Mouse (Mus musculus): ENCODE data around the gene Capza2. TPM values are rescaled to one million over a fixed set of nuclear protein-coding genes. Genes with fewer than 3 reads are reported as not detected.
"Not testable (repeated sequence)": the region's sequence is repeated elsewhere in the genome, so short reads cannot be mapped to it uniquely, and the experiment has no call there.

Gene Capza2
- total RNA-seq, 2 experiments from 2014 or later = 283 to 307 TPM

DNA sequence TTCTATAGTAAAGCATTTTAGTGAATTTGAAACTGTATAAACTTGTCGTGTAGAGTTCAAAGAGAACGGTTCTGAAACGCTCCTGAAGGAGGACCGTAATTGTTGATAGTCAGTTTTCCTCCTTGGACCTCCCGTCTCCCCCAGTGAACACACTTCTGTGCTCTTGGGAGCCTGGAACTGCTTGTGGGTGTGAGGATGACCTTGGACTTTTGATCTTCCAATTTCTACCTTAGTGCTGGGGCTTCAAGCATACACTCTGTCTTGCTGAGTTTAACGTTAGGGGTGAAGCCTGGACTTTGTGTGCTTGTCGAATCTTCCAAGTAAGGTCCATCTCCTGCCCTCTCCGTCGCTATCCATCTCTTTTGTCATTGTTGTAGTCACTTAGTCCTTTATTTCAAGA lies 4.0 kb downstream of the Capza2 start:
- DNase-seq = no peak

DNA sequence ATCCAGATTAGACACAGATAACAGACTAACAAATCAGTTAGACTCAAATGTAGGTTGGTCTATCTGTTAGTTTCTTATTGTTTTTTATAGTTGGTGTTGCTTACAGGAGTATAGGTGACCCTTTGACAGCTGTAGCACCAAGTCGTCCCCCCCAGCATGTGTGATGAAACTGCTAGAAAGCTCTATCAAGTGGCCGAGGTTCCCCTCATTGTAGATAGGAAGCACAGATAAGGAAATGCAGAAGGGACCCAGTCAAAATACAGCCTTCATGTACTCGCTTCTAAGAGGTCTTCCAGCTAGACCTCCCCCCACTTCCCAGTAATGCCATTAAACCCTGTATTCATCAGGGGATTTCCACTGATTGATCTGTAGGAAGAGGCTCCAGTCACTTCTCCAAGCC lies 6.7 kb downstream of the Capza2 start:
- no peak for DNase-seq

DNA sequence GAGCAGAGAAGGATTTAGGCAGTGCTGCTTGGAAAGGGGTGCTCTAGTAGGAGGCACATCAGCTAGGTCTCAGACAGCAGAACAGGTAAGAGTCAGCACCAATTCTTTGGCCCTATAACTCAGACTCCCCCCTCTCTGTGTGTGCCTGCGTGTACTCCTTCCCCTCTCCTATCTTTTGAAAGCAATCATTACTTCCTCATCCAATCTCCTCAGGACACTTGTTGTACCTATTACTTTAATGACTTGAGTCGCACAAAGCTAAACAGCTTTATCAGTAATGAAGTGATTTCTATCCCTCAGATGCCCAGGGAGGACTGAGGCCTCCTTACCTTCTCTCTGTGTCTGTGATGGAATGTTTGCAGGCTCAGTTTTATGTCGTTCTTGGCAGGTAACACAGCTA lies 10.1 kb downstream of the Capza2 start:
- no peak for DNase-seq

DNA sequence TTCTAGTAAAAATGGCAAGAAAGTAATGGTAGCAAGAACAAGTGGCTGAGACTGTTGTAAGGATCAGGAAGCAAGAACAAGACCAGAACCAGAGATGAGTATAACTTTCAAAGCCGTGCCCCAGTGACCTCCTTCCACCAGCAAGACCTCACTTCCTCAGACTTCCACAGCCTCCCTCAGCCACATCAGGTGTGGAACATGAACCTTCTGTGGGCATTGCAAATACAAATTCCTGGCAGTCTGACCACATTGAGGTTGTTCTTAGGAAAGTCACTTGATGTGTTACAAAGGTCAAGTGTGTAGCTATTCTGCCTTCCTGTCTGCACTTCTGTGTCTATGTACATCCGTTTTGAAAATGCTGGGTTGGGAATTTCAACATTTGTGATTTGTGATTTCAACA lies 16.1 kb downstream of the Capza2 start:
- no peak for DNase-seq

DNA sequence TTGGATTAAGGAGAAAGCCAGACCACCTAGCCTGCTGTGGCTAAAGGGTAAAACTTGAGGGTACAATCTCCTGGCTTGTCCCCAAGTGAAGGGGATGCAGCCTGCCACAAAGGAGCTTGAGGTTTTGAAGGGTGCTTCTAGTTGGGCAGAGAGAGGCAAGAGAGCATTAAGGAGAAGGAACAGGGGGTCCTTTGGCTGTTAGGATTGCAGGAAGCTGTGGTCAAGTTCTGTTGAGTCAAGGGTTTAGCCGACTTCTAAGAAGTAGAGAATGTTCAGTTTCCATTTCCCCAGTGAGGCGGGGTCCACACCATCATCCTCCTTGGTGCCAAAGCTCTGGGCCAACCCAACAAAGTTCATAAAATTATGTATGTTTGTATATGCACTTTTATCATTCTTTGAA lies 19.0 kb downstream of the Capza2 start:
- DNase-seq = no peak

DNA sequence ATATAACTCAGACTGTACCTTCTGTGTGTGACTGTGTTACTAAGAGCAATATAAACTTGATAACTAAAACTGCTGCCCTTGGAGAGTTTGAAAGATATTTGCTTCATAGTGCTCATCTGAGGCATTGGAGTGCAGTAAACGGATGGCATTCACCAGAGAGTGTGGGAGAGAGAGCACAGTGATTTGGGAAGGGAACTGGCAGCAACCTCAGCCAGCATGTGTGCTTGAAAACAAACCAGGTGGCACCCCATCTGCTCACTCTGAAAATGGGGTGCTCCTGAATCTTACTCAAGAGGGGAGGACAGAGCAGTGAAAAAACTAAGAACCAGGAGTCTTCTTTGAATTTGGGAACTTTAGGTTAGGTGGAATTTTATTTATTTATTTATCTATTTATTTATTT lies 21.3 kb downstream of the Capza2 start:
- DNase-seq = no peak

DNA sequence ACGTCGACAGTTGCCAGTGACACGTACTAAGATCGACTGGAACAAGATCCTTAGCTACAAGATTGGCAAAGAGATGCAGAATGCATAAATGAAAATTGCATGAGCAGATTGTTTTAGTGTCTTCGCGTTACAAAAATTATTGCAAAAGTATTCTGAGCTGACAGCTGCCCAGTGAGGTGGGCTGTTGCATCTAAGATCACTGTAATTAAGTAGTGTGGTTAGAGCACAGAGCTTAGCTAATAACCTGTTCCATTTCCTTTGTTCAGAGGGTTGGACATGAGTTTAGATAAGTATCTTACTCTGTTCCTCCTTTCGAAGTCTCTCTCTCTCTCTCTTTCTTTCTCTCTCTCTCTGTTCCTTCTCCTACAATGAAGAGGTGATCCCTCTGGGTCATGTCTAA lies 29.3 kb downstream of the Capza2 start:
- DNase-seq = no peak

DNA sequence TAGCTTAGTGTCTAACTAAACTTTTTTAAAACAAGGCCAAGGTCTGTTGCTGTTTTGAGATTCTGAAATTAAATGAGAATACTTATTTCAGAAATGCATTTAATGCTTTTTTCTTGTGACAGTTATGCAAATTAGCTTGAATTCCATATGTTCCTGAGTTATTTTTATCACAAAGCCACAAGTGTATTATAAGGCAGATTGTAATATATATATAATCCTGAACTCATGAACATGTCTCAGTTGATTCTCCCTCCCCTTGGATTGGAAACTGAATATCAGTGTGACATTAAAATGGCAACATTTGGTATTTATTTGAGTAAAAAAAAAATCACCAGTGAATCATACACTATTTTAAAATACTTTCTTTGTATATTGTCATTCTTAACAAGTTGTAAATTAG lies 30.0 kb downstream of the Capza2 start:
- DNase-seq = no peak

DNA sequence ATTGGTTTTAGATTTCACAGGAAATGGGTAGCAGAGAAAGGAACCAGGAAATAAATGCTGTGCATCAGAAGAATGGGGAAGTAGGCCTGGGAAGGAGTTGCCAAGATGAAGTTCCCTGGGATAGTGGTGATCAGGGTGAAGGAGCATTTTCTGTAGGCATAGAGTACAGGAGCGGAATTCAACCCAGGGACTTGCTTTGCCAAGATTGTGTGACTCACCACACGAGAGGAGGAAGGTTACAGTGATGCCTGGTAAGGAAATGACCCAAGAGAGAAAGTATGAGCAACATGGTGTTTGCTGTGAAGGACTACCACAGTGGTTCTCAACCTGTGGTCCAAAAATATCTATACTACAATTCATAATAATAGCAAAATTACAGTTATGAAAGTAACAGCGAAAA lies 31.8 kb downstream of the Capza2 start:
- no peak for DNase-seq

DNA sequence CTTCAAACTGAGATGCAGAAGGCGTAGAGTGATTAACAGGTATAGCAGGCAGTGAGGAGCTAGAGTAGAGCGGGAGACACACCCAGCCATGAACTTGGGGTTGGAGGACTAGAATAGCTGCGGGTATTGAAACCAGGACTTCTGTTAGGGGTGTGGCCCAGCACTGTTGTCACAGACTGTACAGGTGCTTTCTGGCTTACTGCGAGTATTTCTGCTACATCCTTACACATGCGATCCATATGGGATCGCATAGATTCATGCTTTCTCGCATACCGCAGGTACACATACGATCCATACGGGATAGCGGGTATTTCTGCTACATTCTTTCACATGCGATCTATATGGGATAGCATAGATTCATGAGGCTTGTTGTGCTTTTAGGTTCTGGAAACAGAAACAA lies 32.3 kb downstream of the Capza2 start:
- DNase-seq = no peak

DNA sequence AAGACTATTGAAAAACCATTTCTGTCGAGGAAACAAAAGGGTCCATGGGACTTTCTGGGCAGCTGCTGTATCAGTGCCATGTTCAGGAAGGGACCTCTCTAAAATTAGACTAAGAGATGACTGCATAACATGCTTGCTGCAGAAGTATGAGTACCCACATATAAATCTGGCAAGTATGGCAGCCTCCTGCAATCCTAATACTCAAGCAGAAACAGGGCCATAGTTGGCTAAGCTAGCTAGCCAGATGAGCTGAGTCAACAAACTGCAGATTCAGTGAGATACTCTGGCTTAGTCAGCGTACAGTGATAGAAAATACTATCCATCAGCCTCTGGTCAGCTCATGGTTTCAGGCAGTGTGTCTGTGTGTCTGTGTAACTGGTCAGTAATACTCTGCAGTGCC lies 33.8 kb downstream of the Capza2 start:
- no peak for DNase-seq

DNA sequence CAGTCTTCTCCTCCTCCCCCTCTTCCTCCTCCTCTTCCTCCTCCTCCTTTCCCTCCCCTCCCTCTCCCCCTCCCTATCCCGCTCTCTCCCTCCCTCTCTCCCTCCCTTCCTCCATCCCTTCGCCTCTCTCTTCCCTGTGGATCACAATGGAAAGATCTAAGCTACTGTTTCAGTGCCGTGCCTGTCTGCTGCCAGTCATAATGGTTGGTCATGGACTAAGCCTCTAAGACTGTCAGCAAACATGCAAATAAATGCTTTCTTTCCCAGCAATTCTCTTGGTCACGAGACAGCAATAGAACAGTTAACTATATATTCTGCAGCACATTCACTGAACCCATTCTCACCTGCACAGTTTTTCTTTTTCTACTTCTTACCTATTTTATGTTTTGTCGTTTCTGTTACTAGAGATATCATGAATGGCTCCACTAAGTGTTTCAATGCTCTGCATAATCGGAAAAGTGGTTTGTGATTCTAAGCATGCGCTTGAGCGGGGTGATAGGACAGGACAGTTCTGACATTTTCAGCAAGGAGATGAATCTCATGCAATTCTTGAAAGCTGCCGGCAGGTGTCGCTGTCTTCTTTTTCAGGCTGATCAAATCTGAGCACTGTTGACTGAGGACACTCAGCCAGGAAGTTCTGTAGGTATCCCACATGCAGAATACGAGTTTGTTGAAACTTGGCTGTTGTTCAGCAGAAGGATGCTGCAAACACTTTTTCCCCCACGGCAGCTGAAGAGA lies 39.2 kb downstream of the Capza2 start:
- peak; percentile 76 for DNase-seq

DNA sequence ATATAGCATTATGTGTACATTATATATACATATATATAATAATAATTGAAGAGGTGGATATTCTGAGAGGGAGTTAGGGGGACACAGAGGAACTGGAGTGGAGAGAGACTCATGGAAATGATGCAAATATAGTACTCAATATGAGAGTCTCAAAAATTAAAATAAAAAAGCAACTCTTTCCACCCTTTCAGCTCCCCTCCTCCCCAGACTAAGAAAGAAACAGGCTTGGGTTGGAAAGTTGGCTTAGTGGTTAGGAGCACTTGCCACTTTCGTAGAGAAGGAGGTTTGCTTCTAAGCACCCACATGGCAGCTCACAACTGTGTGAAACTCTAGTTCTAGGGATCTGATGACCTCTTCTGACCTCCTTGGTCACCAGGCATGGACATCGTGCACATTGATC lies 41.0 kb downstream of the Capza2 start:
- DNase-seq = no peak

DNA sequence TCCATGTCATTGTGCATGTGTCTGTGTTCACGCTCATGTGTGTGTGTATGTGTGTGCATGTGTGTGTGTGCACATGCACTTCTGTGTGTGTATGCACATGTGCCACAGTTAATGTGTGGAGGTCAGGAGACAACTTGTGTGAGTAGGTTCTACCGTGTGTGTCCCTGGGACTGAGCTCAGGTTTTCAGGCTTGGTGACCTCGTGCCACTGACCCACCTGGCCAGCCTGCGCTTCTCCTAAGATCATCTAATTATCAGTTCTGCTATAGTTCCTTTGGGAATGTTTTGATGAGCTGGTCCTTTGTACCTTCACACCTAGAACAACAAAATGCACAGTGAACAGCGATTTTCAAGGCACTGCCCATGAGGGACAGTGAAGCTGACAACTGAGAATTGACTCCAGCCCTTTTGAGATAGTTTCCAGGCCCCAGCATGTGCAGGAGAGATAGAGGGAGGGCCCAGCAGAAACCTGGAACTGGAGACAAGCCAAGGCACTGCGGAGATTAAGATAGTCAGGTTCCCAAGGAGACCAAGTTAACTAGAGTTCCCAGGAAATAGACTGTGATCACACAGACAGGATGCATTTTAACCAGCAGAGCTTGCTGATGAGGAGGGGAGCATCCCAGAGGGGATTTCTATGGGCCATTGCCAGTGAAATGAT lies 44.4 kb downstream of the Capza2 start:
- DNase-seq = no peak

DNA sequence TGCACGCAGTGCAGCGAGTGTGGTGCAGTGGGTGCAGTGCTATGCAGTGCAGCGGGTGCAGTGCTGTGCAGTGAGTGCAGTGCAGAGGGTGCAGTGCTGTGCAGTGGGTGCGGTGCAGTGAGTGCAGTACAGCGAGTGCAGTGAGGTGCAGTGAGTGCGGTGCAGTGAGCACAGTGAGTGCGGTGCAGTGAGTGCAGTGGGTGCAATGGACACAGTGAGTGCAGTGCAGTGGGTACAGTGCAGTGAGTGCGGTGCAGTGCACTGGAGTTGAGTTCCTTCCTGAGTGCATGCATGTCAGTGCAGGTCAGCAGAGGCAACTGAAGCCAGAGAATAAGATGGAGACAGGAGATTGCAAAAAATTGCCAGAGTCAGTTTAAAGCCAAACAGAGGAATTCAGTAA lies 45.8 kb downstream of the Capza2 start:
- no peak for DNase-seq

DNA sequence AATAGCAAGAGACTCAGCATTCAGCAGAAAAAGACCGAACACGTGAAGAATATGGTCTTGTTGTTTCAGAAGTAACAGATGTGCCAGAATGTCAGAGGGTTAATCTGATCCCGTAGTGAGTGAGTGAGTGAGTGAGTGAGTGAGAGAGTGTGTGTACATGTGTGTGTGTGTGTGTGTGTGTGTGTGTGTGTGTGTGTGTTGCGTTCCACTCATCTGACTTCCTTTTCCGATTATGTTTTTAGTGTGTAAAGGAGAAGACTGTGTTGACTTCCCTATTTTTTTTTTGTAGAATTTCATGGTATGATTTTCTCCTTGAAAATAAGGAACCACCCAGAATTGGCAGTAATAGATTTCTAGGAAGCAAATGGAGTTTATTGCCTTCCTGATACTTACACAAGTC lies 52.6 kb downstream of the Capza2 start:
- no peak for DNase-seq

DNA sequence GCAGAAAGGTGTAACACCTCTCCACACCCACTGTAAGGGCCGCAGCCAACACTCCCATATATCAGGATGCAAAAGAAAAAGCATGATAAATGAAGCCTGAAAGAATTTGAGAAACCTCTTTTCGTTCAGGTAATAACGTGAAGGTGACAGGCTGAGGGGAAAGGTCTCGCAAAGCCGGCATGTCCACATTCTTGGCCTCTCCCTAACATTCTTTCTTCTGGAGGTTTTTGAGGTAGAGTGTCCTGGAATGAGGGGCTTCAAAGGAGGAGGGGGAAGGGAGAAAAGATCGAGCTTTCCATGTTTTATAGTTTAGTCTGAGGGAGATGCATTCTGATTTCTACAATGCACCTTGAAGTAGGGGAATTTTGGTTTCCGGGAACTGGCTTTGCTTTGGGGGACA lies 56.6 kb downstream of the Capza2 start, which contains the start of gene St7:
Gene St7, plus strand, starts transcription at position 287 of the 400 bp plus-strand sequence.
- DNase-seq = no peak

DNA sequence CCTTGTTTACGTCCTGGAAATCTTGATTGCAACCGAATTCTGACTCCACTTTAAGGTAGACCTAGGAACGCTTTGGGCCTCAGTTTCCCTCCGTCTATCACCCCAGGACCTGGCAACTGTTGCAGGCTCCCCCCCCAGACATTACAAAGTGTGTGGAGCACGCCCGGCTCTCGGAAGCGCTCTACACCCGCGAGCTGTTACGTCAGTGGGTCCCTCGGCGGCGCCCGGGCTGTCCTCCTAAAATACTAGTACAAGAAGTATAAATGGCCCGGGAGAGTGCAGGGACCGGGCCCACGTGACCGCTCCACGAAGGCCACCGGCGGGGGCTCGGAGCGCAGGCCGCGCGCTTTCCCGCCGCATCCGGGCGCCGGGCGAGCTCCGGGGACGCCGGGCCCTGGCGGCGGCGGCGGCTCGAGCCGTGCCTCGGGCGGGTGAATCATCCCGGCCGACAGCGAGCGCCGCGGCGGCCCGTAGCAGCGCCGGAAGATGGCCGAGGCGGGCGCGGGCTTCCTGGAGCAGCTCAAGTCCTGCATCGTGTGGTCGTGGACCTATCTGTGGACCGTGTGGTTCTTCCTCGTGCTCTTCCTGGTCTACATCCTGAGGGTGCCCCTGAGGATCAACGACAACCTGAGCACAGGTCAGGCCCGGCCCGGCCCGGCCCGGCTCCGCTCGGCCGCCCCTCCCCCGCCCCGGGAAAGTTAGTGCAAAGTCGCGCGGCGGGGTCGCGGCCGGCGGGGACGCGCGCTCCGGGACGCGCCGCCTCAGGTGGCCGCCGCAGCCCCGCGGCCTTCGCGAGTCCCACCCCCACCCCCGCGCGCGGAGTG lies 57.9 kb downstream of the Capza2 start:
- DNase-seq = peak; percentile 66

DNA sequence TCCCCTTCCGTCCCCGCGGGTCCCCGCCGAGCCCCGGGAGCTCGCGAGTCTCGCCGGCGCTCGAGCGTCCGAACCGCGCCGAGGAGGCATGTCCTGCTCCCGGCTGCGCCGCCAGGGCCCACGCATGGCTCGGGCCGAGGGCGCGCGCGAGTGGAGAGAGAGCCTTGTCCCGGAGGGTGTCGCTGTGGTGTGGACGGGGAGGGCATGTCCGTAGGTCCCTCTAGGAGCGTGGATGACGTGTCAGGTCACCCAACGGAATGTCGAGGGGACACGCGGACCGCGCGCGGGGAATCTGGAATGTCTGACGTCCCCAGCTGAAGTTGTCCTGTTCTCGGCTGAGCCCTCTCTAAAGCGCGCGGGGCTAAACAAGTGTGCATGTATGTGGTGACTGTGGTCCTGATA lies 58.5 kb downstream of the Capza2 start:
- DNase-seq = peak; percentile 79

DNA sequence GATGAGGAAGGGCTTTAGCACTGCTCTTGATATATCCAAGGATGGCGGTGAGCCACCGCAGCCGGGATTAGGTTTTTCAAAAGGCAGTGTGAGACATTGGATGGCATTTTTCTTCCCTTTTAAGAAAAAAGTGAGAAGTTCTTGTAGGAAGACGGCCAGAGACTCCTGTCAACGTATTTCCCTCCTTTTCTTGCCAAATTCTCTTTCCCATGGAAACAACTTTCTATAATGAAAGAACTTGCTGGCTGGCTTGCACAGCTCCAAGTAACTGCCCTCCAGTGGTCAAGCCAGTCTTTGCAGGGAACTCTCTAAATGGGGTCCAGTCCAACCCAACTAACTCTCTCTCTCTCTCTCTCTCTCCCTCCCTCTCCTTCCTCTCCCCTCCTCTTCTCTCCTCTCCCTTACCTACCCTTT lies 60.3 kb downstream of the Capza2 start:
- DNase-seq = peak; percentile 52

DNA sequence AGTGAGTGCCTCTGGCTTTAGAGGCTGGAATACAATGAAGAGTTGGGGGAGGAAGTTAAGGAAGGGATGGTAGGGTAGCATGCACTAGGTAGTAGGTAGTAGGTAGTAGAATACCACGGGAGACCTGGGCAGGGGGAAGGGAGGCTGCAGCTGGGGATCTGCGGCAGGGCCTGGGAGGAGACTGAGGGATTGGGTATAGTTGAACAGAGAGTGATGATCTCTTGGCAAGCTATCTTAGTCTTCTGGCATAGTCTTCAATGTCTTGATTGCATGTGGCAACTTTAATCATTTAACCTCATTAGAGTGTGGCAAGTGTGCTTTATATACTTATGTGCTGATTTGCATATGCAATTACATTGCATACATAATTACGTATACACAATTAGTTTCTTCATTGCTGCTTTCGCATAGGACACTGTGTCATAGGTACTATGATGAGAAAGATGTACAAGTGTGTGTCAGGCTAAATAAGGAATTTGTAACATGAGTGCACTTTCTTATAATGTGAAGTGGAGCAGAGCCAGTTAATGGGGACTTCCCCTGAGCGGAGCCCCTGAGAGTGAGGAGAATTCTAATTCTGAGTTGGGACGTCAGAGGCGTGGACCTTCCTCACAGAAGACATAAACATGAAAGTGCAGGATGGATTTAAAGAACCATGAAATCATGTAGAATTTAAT lies 65.0 kb downstream of the Capza2 start:
- no peak for DNase-seq

DNA sequence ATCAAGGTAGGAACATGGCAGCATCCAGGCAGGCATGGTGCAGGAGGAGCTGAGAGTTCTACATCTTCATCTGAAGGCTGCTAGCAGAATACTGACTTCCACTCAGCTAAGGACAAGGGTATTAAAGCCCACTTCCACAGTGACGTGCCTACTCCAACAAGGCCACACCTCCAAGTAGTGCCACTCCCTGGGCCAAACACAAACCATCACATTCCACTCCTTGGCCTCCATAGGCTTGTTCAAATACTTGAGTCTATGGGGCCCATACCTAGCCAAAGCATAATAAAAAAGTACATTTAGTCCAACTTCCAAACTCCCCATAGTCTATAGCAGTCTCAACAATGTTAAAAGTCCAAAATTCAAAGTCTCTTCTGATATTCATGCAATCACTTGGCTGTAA lies 68.0 kb downstream of the Capza2 start:
- DNase-seq = not testable (repeated sequence)

DNA sequence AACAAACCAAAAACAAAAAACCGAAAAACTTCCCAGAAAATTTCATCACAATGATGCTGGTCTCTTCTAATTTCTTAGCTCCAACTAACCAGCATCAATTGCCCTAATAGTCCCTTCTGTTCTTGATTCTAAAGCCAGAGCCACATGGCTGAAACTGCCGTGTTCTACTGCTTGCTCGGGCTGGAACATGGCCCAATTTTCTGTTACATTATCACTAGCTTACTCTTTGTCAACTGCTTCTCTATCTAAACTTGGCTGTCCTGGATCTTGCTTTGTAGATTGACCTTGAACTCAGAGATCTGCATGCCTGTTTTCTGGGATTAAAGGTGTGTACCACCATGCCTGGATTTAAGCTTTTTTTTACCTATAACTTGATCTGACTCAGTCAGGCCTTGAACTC lies 69.9 kb downstream of the Capza2 start:
- no peak for DNase-seq

Data from gastrocnemius, postnatal 10 days (tissue).